Mouse (Mus musculus) spleen, postnatal 4 days (tissue): ENCODE data around the gene Lap3.

ENCODE experiments used
- DNase-seq, 2 experiments: peaks; one replicate each; pipeline ENCODE4 v3.0.0; 2022; ENCODE audit warnings: low spot score in 2 of 2

Gene Lap3

DNA sequence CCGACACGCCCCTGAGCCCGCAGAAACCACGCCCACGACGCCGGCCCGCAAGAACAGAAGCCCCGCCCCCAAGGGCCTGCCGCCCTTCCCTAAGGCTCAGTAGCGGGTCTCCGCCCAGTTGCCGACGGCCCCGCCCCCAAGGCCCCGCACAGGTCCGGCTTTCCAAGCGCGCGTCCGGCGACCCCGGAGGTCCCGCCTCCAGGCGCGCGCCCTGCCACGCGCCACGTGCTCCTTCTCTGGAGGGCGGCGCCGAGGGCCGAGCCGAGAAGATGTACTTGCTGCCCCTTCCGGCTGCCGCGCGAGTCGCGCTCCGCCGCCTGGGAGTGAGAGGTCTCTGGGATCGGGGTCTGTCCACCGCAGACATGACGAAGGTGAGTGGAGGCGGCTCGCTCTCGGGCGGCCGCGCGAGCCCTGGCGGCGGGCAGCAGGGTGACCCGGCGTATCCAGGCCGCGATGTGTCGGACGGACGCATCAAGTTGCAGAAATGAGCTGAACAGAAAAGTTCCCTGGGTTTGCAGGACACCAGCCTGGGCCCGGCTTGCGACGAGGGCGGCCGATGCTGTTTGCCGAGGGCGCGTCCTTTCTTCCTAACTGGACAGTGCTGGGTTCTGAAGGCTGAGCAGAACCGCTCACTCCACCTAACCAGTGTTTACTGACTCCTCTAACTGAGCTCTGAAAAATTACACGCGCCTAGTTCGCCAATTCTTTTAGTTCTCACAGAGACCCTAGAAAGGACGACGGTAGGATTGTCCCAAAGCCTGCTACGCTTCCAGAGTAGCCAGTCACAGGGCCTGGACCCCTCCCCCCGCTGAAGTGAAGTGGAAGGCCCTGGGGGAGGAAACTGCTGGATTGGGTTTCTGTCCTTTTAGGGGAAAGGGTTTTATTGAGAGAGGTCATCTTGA lies at the start of gene Lap3:
Lap3 (plus strand) TSS at position 184 of the 902 bp plus-strand sequence.
- peak; percentile 97 to 98 for DNase-seq

DNA sequence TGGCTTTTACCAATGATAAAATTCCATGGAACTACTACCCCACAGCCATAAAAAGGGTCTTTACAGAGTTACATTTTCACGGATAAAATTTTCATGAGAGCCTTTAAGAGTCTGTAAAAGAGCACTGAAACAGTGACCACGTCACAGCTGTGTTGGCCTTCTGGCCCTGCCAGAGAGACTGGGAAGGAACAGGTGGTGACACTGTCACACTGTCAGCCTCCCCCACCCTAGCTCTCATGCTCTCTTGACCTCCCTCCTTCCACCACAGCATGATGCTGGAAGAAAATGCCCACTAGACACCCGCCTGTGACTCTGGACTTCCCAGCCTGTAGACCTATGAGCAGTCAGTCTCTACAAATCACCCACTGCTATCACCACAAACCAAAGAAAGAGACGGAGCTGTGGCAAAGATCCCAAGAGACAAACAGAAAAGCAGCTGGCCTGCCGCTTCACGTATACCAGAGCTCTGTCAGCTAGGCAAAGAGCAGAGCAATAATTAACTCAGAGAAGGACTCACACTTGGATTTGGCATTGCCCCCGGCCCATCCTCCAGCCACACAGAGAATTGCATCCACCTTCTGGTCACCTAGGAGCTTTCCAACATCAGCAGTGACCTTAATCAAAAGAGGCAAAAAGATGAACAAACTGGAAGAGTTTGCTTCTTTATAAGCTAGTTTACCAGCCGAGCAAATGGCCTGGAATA lies 48.9 kb upstream of the Lap3 start:
- no peak for DNase-seq

DNA sequence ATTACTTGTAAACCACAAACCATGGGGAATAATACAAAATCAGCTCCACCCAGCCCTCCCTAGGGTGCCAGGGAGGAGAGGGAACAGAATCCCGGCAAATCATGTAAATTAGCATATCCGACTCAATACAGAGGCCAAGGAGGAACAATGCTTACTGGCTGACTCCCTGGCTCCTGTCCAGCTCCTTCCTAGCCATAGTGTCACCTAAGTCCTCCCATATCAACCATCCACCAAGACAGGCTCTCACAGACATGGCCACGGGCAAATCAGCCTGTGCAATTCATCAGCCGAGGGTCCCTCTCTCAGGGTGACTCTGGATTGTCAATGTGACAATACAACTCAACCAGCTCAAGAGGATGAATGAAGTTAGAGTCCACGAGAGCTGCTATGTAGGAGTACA lies 44.5 kb upstream of the Lap3 start:
- no peak for DNase-seq

DNA sequence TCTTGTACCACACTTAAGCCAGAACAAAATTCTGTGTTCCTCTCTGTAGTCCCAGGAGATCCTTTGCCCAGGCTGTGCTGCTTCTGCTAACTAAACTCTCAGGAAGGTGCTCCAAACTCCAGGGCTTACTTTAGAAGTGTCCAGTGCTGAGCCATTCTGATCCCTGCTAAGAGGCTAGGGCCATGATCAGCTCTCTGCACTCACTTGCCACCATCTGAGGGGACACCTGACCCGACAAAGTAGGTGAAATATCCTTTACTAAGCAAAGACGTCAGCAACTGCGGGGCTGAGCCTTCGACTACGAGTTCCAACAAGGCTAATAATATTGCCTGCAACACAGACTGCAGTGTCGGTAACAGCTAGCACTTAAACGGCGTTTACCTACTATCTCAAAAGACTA lies 44.0 kb upstream of the Lap3 start:
- no peak for DNase-seq

DNA sequence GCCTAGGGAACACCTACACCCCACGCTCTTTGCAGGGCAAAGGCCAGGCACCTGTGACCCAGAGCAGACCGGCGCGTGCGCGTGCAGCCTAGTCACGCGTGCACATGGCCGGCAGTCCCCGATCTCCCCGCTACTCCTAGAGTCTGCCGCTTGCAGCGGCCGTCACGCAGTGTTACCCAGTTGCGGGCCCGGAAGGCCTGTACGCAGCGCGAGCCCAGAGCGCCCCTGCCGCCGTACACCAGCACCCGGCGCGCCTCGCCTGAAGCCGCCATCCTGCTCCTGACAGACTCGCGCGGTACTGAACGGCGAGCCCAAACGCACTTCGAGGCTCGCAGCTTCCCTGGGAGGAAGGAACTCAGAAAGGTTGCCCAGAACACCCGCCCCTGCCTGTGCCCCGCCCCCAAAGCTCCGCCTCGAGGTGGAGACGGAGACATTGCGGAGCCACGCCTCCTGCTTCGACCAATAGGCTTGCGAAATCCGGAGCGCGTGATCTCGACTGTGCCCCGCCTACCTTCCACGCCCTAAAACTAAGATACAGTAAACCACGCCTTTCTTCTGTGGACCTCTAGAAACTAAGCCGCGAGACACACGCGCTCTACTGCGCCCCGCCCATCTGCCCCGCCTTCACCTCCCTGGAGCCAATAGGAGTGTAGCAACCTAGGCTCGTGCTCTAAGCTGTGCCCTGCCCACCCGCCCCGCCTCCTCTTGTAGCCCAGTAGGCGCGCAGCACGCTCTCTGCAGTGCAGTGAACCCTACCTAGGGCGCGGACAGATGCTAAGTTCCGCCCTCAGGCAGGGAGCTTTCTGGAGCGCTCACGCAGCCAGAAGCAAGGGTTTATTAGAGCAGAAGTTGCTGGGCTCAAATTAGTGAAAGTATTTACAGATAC lies 43.1 kb upstream of the Lap3 start, which contains the start of gene Qdpr:
Qdpr (minus strand) TSS at position 406 of the 886 bp plus-strand sequence.
- DNase-seq: peak; percentile 94 to 95

DNA sequence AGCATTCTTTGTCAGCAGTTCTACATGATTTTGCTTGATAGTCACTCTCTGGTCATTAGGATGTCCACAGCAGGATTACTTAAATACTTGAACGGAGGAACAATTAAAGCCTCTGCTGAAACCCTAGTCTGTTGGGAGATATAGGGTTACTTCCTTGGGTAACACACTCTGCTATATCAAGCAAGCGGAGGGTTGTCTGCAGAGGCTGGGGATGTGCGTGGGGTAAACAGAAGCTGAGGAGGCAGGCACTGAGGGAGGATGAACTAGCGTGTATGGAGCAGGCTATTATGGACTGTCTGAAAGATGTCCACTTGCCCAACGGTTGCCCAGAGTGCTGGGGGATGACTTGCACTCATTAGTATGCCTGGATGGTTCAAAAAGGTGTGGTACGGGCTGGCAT lies 39.7 kb upstream of the Lap3 start, which contains the start of gene Clrn2:
Clrn2 (plus strand) TSS at position 301 of the 400 bp plus-strand sequence.
- DNase-seq: no peak

DNA sequence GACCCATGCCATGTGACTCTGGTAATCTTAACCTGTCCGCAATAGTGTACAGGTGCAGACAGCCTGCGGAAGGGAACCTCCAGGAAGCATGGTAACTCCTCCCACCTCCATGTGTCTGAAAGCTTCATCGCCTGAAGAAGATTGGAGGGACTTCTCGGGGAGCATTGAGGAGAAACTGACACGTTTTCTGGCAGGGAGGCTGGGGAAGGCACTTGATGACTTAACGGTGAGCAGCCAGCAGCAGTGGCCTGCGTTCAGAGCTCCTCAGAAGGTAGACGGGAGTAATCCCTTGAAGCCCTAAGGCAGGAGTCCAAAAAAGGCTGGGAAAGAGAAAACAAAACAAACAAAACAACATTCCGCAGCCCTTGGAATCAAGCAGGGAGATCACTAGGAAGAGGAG lies 38.7 kb upstream of the Lap3 start:
- DNase-seq: no peak

DNA sequence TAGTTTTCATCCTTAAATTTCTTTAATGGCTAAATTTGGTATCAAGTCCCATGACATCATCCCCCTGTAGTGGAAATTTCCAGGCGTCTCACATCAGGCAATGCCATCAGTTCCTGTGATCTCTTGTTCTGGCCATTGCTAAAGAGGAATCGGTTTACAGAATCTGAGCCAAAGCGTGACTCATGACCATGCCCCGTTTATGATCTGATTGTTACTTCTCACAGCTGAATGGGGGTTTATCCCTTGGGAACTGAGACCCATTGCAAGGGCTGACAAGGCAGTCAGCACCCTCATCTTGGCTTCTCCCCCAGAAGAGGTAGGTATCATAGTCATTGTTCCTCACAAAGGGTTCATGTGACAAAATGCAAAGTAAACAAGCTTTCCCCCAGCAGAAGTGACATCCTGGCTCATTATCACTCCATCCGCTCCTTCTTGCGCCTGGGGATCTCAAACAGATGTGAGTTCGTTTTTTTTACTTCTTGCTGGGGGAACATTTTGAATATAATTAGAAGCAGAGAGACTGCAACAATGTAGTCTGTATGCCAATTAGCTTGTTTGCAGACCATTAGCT lies 20.2 kb upstream of the Lap3 start:
- no peak for DNase-seq

DNA sequence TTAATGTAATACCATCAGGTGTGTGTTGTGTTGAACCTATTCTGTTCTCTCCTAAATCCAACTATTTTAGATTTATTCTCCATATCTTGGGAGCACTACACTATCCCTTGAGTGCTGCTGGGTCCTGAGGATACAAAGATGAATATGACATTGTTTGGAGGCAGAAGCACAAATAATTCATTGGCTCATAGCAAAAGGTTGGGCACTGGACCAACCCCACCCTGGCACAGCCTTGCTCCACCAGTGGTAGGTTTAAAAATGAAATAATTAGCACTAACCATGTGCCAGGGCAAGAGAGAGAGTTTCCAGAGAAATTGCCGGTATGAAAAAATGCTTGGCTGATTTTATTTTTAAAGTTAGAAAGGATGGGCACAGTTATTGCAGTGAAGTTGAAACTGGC lies 19.7 kb upstream of the Lap3 start:
- no peak for DNase-seq

DNA sequence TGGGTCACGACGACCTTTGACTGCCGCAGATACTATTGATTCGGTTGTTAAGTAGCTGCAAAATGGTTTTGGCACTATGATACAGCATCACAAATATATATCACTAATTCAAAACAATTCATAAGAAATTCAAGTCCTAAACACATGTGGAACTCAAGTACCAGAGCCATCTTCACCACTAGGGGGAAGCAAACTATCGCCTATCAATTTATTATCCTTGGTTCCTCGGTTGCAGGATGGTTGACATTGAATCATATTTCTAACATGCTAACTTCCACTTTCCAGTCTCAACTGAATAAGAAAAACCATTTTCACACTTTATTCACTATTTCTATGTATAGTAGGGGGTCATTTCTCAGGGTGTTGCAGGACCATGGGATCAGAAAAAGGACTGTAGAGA lies 19.0 kb upstream of the Lap3 start:
- DNase-seq: no peak

DNA sequence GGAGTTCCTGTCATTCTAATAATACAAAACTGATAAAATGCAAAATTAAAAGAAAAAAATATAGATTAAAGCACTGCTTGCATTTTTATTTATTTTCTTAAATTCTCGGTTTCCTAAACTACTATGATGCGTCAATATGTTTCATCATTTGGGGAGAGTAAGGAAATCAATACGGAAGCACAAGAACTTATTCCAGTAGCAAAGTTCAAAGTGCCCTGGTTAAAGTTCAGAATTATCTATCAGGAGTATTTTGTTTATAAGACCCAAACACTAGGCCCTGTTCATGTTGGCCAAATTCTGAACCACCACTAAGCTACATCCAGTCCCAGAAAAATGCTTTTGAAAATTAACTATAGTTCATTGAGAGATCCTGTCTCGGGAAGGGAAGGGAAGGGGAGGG lies 18.4 kb upstream of the Lap3 start:
- no peak for DNase-seq

DNA sequence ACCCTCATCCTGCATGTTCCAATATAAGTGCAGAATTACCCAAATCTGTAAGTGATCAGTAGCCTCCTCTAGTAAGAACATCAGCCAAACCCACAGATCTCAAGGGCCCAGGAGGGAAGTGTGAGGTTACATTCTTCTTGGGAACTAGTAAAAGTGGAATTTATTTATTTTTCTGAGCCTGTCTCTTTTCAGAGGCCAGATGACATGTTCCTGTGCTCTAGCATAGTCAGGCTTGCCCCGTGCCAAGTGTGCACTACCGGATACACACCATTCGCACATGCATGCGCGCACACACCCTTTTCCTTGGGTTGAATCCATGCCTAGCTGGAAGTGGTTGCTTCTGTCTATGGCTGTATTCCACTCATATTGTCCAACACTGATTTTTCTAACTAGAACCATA lies 17.4 kb upstream of the Lap3 start:
- DNase-seq: no peak

DNA sequence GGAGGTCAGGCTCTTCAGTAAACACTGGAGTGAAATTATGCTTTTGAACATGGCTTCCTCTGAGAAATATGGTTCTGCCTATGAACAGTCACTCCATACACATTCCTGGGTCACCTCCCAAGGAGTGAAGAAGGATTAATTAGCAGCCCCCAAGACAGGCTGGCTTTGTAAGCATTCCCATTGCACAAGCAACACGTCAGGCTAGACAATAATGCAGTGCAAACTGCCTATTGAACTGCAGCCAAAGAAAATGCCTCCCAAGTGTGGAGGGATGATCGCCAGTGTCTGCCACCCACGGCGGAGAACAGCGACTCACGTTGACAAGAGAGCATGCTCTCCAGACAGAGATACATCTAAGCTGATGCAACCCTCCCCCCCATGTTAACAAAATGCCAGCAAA lies 16.9 kb upstream of the Lap3 start:
- DNase-seq: no peak

DNA sequence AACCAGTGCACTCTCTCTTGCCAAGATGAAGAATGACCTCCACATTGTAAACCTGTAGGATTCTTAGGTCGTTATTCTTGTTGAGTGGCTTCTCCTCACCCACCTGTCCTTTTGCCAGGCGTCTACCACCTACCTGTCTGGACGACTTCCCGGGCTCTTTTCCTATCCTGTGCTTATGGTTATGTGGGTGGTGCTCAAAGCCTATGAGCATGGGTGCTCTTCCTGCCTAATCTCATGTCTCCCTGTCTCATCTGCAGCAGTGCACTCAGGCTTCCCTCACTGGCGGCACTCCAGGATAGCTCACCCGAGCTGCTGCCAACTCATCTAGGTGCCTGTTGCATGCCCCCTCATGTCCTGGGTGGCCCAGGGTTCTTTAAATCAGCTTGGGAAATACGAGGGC lies 15.6 kb upstream of the Lap3 start:
- DNase-seq: no peak

DNA sequence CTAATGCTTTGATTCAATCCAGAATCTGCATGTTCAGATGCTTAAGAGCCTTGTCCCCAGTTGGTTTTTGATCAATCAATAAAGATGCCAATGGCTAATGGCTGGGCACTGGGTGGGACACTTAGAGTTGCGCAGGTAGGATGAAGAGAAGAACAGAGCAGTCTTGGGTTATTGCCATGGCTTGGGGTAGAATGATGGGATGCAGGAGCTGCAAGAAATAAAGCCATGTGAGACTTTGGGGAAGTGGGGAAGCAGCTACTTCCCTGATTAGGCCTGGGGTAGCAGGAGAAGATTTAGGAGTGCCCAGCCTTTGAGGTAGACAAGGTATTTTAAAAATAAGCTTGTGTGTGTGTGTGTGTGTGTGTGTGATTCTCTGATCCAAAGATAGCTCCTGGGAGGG lies 13.1 kb upstream of the Lap3 start:
- no peak for DNase-seq

DNA sequence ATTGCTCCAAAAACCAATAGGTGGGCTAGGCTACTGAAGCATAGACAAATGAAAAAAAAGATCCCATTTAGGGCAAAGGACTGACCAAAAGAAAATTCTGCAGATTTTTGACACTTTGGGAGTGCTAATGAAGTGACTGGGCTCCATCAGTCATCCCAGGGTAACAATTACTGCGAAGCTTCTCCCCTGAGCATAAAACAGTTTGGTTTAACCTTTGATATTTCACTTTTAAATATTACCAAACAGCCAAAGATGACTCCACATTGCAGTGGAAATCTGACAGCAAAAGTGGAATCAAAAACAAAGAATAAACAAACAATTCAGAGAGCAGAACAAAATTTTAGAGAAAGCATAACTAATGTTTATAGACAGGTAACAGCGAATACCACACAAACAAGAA lies 12.0 kb upstream of the Lap3 start:
- no peak for DNase-seq

DNA sequence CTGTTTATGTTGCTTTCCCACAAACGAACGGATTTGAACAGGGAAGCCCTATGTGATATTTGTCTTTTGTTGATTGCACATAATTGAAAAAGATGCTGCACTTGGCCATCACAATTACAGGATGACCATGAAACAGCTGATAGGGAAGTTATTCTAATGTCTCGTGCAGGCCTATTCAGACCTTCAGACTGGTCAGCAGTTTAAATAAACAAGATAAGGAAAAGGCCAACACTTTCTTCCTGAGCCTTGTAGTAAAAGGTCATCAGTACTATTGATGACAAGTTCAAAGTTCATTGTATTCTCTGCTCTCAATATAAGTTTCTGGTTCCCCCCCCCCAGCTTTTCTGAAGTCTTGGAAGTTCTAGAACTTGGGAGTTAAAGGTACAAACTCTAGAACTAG lies 10.6 kb upstream of the Lap3 start:
- no peak for DNase-seq

DNA sequence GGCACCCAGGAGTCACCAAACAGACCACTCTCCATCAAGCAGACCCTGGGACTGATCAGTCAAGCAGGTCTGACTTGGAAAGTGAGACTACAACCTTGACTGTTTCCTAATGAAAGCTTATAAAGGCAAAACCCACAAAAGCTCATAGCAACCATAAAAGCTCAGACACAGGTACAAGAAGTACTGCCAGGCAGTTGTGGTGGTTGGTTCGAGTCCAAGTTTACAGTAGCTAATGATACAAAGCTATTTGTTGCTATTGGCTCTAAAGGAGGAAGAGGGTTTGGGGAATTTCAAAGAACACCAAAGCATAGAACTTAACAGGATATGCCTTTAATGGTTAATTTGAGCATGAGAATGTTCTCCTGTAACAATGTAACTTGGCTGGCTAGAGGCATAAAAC lies 9.5 kb upstream of the Lap3 start:
- no peak for DNase-seq

DNA sequence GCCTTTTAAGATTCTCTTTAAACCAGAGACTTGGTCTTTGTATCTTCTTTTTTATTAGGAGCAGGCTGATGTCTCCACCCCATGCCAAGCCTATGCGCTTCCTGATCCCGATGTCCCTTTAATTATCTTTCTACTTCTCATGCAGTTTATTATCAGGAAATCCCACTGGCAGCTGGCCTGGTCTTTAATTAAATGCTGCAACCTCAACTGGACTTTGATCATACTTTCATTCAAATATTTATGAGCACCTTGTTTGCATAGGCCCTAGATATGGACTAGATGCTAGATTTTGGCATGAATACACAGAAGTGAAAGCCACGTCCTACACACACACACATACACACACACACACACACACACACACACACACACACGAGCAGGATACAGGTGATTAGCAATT lies 1.4 kb upstream of the Lap3 start:
- DNase-seq: no peak

DNA sequence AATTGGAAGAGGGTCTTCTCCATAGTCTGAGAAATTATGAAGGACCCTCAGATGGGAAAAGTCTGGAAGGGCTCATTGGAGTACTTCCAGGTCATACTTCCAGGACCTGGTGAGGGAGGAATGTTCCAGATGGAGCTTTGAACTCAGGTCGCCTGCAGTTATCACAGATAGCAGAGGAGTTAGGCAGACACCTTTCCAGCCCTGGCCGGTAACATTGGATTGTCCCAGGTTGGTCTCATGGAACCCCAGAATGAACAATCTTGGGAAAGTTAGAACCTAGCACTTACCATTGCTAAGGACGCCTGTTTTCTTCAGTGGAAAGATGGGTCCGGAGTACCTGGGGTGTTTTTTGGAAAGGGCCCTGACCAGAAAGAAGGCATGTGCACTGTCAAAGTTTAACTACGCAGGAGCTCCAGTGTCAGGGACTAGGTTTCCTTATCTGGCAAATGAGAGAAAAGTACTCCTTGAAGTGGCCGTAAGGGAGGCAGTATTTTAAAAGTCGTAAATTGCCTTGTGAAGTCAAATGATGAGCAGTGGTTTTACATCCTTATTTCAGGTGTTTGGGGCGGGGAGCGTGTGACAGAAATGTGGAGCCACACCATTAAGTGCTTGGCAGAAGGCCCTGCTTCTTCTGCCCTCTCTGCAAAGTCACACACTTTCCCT lies 1.1 kb downstream of the Lap3 start:
- DNase-seq: no peak

DNA sequence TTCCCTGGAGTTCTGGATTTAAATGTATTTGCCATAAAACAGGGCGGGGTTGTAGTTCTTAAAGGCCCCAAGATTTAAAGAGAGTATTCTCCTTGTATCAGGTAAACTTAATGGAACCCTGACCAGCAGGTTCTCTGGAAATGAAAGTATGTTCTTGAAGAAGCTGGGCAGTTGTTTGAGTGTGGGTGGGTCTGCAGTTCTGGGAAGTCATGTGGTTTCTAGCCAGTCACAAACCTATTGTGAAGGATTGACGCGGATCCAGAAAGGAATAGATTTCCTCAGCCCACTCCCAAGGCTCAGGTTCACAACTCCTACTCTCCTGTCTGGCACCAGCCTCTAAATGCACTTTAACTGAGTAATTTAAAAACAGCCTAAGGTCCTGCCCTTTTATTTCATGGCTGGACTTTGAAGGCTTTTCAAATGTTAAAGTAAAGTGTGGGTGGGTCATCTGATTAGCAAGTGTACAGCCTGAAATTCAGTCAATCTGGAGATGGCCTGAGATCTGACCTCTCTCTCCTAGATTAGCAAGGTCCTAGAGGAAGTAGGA lies 2.3 kb downstream of the Lap3 start:
- DNase-seq: no peak
